In genomic region chr4:155239494-155239893, GRCm38 (mm10) we compare ENCODE assay signal across 24 mouse cellular contexts.
"Had no signal": no experiment of that assay in that cellular context is flagged by ENCODE, and none has a peak within 500 bp of the region (broad histone marks: within the 10 kb centered on the region; RNA-seq: fewer than 3 reads in every experiment).

No protein-coding gene starts in this region.

- ATAC-seq: liver, embryonic 12.5 days; midbrain, embryonic 13.5 days; midbrain, embryonic 16.5 days had no signal

- H3K9me3 ChIP-seq: kidney, embryonic 15.5 days; limb, embryonic 12.5 days; liver, embryonic 12.5 days; liver, embryonic 15.5 days; lung, embryonic 15.5 days; megakaryocyte, embryonic 14.5 days; midbrain, embryonic 10.5 days; midbrain, embryonic 13.5 days; neural tube, embryonic 12.5 days; neural tube, embryonic 15.5 days had no signal

- H3K4me3 ChIP-seq: kidney, embryonic 15.5 days; left cerebral cortex, adult 2 months; limb, embryonic 12.5 days; liver, embryonic 12.5 days; liver, embryonic 15.5 days; lung, embryonic 15.5 days; megakaryocyte, embryonic 14.5 days; midbrain, embryonic 10.5 days; midbrain, embryonic 13.5 days; neural tube, embryonic 12.5 days; neural tube, embryonic 15.5 days had no signal

- DNase-seq: kidney, adult 8-10 months; kidney, postnatal 10 days; kidney, postnatal 36 days; layer of hippocampus, postnatal 36 days; liver; lung, adult 18-20 months; lung, postnatal 10 days; lung, postnatal 36 days; right cerebral cortex, adult 18-20 months; right cerebral cortex, postnatal 14 days; right cerebral cortex, postnatal 4 days; thymus, postnatal 36 days had no signal

- H3K36me3 ChIP-seq: kidney, embryonic 15.5 days; limb, embryonic 12.5 days; liver, embryonic 12.5 days; liver, embryonic 15.5 days; lung, embryonic 15.5 days; midbrain, embryonic 10.5 days; midbrain, embryonic 13.5 days; neural tube, embryonic 12.5 days; neural tube, embryonic 15.5 days had no signal

- H3K4me2 ChIP-seq: kidney, embryonic 15.5 days; limb, embryonic 12.5 days; liver, embryonic 12.5 days; liver, embryonic 15.5 days; lung, embryonic 15.5 days; midbrain, embryonic 13.5 days; neural tube, embryonic 12.5 days; neural tube, embryonic 15.5 days had no signal

- H3K27ac ChIP-seq: left cerebral cortex, adult 2 months; limb, embryonic 12.5 days; liver, embryonic 12.5 days; liver, embryonic 15.5 days; midbrain, embryonic 10.5 days; midbrain, embryonic 13.5 days; neural tube, embryonic 12.5 days; neural tube, embryonic 15.5 days had no signal

- H3K9ac ChIP-seq: kidney, embryonic 15.5 days; limb, embryonic 12.5 days; liver, embryonic 12.5 days; liver, embryonic 15.5 days; lung, embryonic 15.5 days; midbrain, embryonic 13.5 days; neural tube, embryonic 12.5 days; neural tube, embryonic 15.5 days had no signal

- H3K27me3 ChIP-seq: limb, embryonic 12.5 days; liver, embryonic 15.5 days; lung, embryonic 15.5 days; midbrain, embryonic 13.5 days; neural tube, embryonic 12.5 days; neural tube, embryonic 15.5 days had no signal
